Mouse (Mus musculus): ENCODE results near the gene Dlec1. TPM values are rescaled to one million over a fixed set of nuclear protein-coding genes. Genes with fewer than 3 reads are reported as not detected.

Gene Dlec1
- total RNA-seq, 4 experiments from 2014 or later: 0.09 to 0.14 TPM; not detected in 2

Other genes starting within 250 kb of the Dlec1 start
- gene Ctdspl, start 176.0 kb upstream of the Dlec1 start, total RNA-seq (2022): 10 to 100 TPM in 1 of 4 experiments, 1 to 10 TPM in 3; 7.5 to 10.2 (median 7.8) TPM
- under 1 TPM in 3 of 4 experiments, not detected in 1; 0.26 to 0.73 (median 0.50) TPM for gene Vill, start 49.7 kb upstream of the Dlec1 start, total RNA-seq (2022)
- gene Plcd1, start 9.0 kb upstream of the Dlec1 start, total RNA-seq (2022): 10 to 100 TPM; 15.3 to 20.1 (median 17.5) TPM
- 1 to 10 TPM; 1.1 to 1.7 (median 1.4) TPM for gene Acaa1b, start 54.6 kb downstream of the Dlec1 start, total RNA-seq (2022)
- not detected for gene Gm47289, start 56.7 kb downstream of the Dlec1 start, total RNA-seq (2022)
- not detected for gene Slc22a13, start 106.6 kb downstream of the Dlec1 start, total RNA-seq (2022)
- gene Oxsr1, start 219.9 kb downstream of the Dlec1 start, total RNA-seq (2022): 10 to 100 TPM; 52.5 to 63.2 (median 55.3) TPM
- 10 to 100 TPM; 75.1 to 88.4 (median 78.0) TPM for gene Acaa1a, start 237.2 kb downstream of the Dlec1 start, total RNA-seq (2022)
- 10 to 100 TPM; 10.7 to 12.5 (median 11.4) TPM for gene Myd88, start 238.9 kb downstream of the Dlec1 start, total RNA-seq (2022)

All from heart, adult 8-10 months (tissue).